Mouse (Mus musculus) lung, postnatal 0 days (tissue): ENCODE measurements at regions not wholly inside any gene's neighbourhood (a gene's known extent, or its start where the extent isn't known, plus 50 kb on each side); places are given as distances from the start of the nearest gene placed in this dataset.

Experiments used
- CTCF ChIP-seq: IDR thresholded peaks from 2 replicates; pipeline ENCODE4 v1.5.1; 2016; ENCODE audit warnings: antibody characterized with exemption, mild to moderate bottlenecking
- EP300 ChIP-seq: IDR thresholded peaks from 2 replicates; pipeline ENCODE4 v1.6.1; 2016; ENCODE audit warnings: antibody characterized with exemption, mild to moderate bottlenecking, control low read depth

DNA sequence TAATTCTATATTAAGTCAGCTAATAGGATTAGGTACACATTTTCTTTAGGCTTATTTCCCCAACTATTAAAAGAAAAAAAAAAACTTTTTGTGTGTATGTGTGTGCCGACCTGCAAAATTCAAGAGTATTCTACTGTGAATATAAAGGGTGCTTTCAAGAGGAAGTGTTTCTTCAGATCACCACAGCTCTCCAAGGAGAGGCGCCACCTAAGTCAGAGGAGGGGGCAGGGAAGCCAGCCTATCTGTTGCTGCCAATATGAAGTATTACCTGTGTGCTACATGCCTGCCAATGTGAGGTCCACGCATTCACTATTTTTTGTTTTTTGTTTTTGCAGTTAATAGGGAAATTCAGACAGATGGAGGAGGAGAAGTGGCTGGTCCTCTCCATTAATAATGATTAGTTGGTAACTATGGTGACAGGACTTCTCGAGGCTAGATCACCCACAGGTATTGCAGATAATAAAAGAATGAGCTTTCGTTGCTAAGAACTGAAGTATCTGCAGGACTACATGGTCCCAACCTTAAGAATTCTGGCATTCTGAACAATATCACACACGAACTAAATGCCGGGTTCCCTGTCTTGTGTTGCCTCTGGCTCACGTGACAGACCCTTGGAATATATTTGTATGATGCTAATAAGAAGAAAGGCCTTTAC is 177.5 kb downstream of the Fzd1 start:
- TF ChIP-seq CTCF (no peak), EP300 (no peak)
